In genomic region chr9:106421865-106422160, GRCm38 (mm10) we compare ENCODE assay signal across 8 mouse cellular contexts. TPM values are rescaled to one million over a fixed set of nuclear protein-coding genes. Genes with fewer than 3 reads are reported as not detected.
DNase-seq lines count a peak whose midpoint lies in the region; ATAC-seq and TF ChIP-seq lines count a peak whose summit lies in the region.

No protein-coding gene starts in this region.

- H3K4me1 ChIP-seq in CH12.LX (ENCODE audit: control insufficient read depth in 1 of 2, insufficient read depth in 2 of 2): peaks cover 0 to 5% of the 10 kb centered on the region in 2 experiments; a peak in 1 of 4 replicates
- H3K4me1 ChIP-seq in forebrain, embryonic 12.5 days: peaks cover 34% of the 10 kb centered on the region
- H3K4me1 ChIP-seq in heart, postnatal 0 days (ENCODE audit: control insufficient read depth, insufficient read depth): peaks cover 13% of the 10 kb centered on the region
- peaks cover 19% of the 10 kb centered on the region for H3K4me1 ChIP-seq in liver, embryonic 15.5 days (replicated peaks)
- peaks cover 34% of the 10 kb centered on the region for H3K4me1 ChIP-seq in neural tube, embryonic 13.5 days (replicated peaks)
- peaks cover 11% of the 10 kb centered on the region for H3K4me1 ChIP-seq in testis, adult 2 months (ENCODE audit: control insufficient read depth, insufficient read depth, low read length)

- no peaks in the 10 kb centered on the region for H3K36me3 ChIP-seq in CH12.LX (replicated peaks in 1 of 2; ENCODE audit: control insufficient read depth in 1 of 2, insufficient read depth in 1 of 2, low read length in 1 of 2)
- H3K36me3 ChIP-seq in forebrain, embryonic 12.5 days (replicated peaks): no peaks in the 10 kb centered on the region
- H3K36me3 ChIP-seq in heart, postnatal 0 days (replicated peaks; ENCODE audit: control insufficient read depth, insufficient read depth, low read length): no peaks in the 10 kb centered on the region
- H3K36me3 ChIP-seq in liver, embryonic 15.5 days (replicated peaks): no peaks in the 10 kb centered on the region
- no peaks in the 10 kb centered on the region for H3K36me3 ChIP-seq in neural tube, embryonic 13.5 days
- no peaks in the 10 kb centered on the region for H3K36me3 ChIP-seq in testis, adult 2 months (ENCODE audit: control insufficient read depth, insufficient read depth, low read length)

- no peak overlapping the region for H3K27ac ChIP-seq in CH12.LX (ENCODE audit: insufficient read depth, low read depth)
- peak overlapping the region; percentile 70; the same call in 1 of the 2 replicates for H3K27ac ChIP-seq in forebrain, embryonic 12.5 days
- H3K27ac ChIP-seq in heart, postnatal 0 days (ENCODE audit: low read depth): no peak overlapping the region
- H3K27ac ChIP-seq in liver, embryonic 15.5 days (replicated peaks): no peak overlapping the region
- H3K27ac ChIP-seq in neural tube, embryonic 13.5 days (replicated peaks): no peak overlapping the region
- H3K27ac ChIP-seq in testis, adult 2 months (ENCODE audit: control insufficient read depth, insufficient read depth, low read depth, low read length): no peak overlapping the region

- dilution Hi-C loops in CH12.LX (cut with MboI; ENCODE audit: extremely low pct_ligation_motif_present, extremely low pct_unique_long_range_greater_than_20kb, low sequenced_read_pairs): no loop called here

- no peak overlapping the region for H3K4me2 ChIP-seq in CH12.LX (ENCODE audit: insufficient read depth, low read depth, poor library complexity, severe bottlenecking)
- peak overlapping the region; percentile 38 for H3K4me2 ChIP-seq in forebrain, embryonic 12.5 days
- H3K4me2 ChIP-seq in heart, postnatal 0 days (ENCODE audit: low read depth, low read length): peak overlapping the region; percentile 39
- peak overlapping the region; percentile 35; the same call in 1 of the 2 replicates for H3K4me2 ChIP-seq in liver, embryonic 15.5 days
- peak overlapping the region; percentile 40 for H3K4me2 ChIP-seq in neural tube, embryonic 13.5 days

- no peaks in the 10 kb centered on the region for H3K79me2 ChIP-seq in CH12.LX (replicated peaks; ENCODE audit: control insufficient read depth, extremely low read depth, insufficient read depth, poor library complexity, severe bottlenecking)

- no peak for TF ChIP-seq POLR2A in CH12.LX (IDR thresholded peaks at IDR 0.05; ENCODE audit: low read depth, low read length)
- TF ChIP-seq POLR2A in testis, adult 2 months (IDR thresholded peaks at IDR 0.05; ENCODE audit: control insufficient read depth, low read depth, low read length): no peak

- 0% methylated on average over 3 of the region's 3 CpGs for WGBS in forebrain, embryonic 12.5 days
- 0% methylated on average over 3 of the region's 3 CpGs for WGBS in heart, postnatal 0 days
- WGBS in liver, embryonic 15.5 days (ENCODE audit: insufficient replicate concordance): 1% methylated on average over 3 of the region's 3 CpGs
- WGBS in neural tube, embryonic 13.5 days: 0% methylated on average over 3 of the region's 3 CpGs

- peak; percentile 82 for DNase-seq in CH12.LX (ENCODE audit: extremely low read depth)
- peak; percentile 84 for DNase-seq in c-Kit-positive CD71-negative TER-119-negative erythroid progenitor cells, embryonic 14.5 days (ENCODE audit: low read depth)
- DNase-seq in heart, postnatal 0 days (ENCODE audit: low spot score): peak; percentile 90
- DNase-seq in kidney, postnatal 36 days: peak; percentile 90 to 91

- in situ Hi-C loops in CH12.LX (cut with MboI; ENCODE audit: low pct_ligation_motif_present, low pct_unique_long_range_greater_than_20kb, low sequenced_read_pairs): no loop called here

- no peak overlapping the region for H3K4me3 ChIP-seq in CH12.LX (replicated peaks in 1 of 3; ENCODE audit: low read depth in 2 of 3, low read length in 2 of 3, poor library complexity in 1 of 3)
- H3K4me3 ChIP-seq in forebrain, embryonic 12.5 days (replicated peaks): no peak overlapping the region
- no peak overlapping the region for H3K4me3 ChIP-seq in heart, postnatal 0 days (ENCODE audit: low read depth, low read length)
- H3K4me3 ChIP-seq in liver, embryonic 15.5 days (replicated peaks): no peak overlapping the region
- H3K4me3 ChIP-seq in neural tube, embryonic 13.5 days: no peak overlapping the region
- H3K4me3 ChIP-seq in testis, adult 2 months (ENCODE audit: control insufficient read depth, low read depth, low read length): no peak overlapping the region

- TF ChIP-seq EP300 in CH12.LX (IDR thresholded peaks at IDR 0.05; ENCODE audit: low read length): no peak
- no peak for TF ChIP-seq EP300 in heart, postnatal 0 days (IDR thresholded peaks at IDR 0.05; ENCODE audit: low read depth)

- ATAC-seq in forebrain, embryonic 12.5 days (ENCODE audit: low FRiP score): peak; percentile 66
- peak; percentile 74 for ATAC-seq in heart, postnatal 0 days (ENCODE audit: insufficient read depth, low read depth)
- ATAC-seq in liver, embryonic 15.5 days (ENCODE audit: insufficient read depth): peak; percentile 48
- peak; percentile 75 for ATAC-seq in neural tube, embryonic 13.5 days (ENCODE audit: low read depth)

- no peak overlapping the region for H3K9ac ChIP-seq in CH12.LX (ENCODE audit: insufficient read depth, low read depth)
- H3K9ac ChIP-seq in forebrain, embryonic 12.5 days: no peak overlapping the region
- no peak overlapping the region for H3K9ac ChIP-seq in heart, postnatal 0 days (replicated peaks; ENCODE audit: low read depth, low read length)
- H3K9ac ChIP-seq in liver, embryonic 15.5 days: no peak overlapping the region
- H3K9ac ChIP-seq in neural tube, embryonic 13.5 days: no peak overlapping the region

- TF ChIP-seq CTCF in CH12.LX (conservative IDR thresholded peaks at IDR 0.05 in 1 of 2, IDR thresholded peaks at IDR 0.05 in 1 of 2; ENCODE audit: low read depth in 2 of 2, low read length in 2 of 2): peak; percentile 77 to 98
- TF ChIP-seq CTCF in heart, postnatal 0 days (IDR thresholded peaks at IDR 0.05; ENCODE audit: low read depth): peak; percentile 97
- peak; percentile 79; the same call in 1 of the 2 replicates for TF ChIP-seq CTCF in testis, adult 2 months (IDR thresholded peaks at IDR 0.05; ENCODE audit: control insufficient read depth, insufficient read depth, insufficient replicate concordance, low read depth, low read length)

- no peaks in the 10 kb centered on the region for H3K9me3 ChIP-seq in CH12.LX (replicated peaks; ENCODE audit: low read length)
- no peaks in the 10 kb centered on the region for H3K9me3 ChIP-seq in forebrain, embryonic 12.5 days
- H3K9me3 ChIP-seq in heart, postnatal 0 days (replicated peaks; ENCODE audit: control insufficient read depth, low read length): no peaks in the 10 kb centered on the region
- H3K9me3 ChIP-seq in liver, embryonic 15.5 days (replicated peaks): no peaks in the 10 kb centered on the region
- no peaks in the 10 kb centered on the region for H3K9me3 ChIP-seq in neural tube, embryonic 13.5 days

- H3K27me3 ChIP-seq in CH12.LX (replicated peaks): peaks cover 3% of the 10 kb centered on the region
- H3K27me3 ChIP-seq in forebrain, embryonic 12.5 days: peaks cover 10% of the 10 kb centered on the region; the same call in 1 of the 2 replicates
- H3K27me3 ChIP-seq in heart, postnatal 0 days (ENCODE audit: control insufficient read depth, insufficient read depth, low read length): peaks cover 12% of the 10 kb centered on the region; the same call in 1 of the 2 replicates
- peaks cover 51% of the 10 kb centered on the region for H3K27me3 ChIP-seq in liver, embryonic 15.5 days
- peaks cover 4% of the 10 kb centered on the region; the same call in 1 of the 2 replicates for H3K27me3 ChIP-seq in neural tube, embryonic 13.5 days
- no peaks in the 10 kb centered on the region for H3K27me3 ChIP-seq in testis, adult 2 months (ENCODE audit: control insufficient read depth, insufficient read depth, low read length)

- TF ChIP-seq RAD21 in CH12.LX (IDR thresholded peaks at IDR 0.05; ENCODE audit: low read depth, low read length): peak; percentile 99

RNA-seq across cellular contexts. Expression of gene Rpl29, which starts 7.4 kb away (rescaled TPM):
- total RNA-seq in CH12.LX (2012; rRNA removed) (1,844 and 1,867 TPM in 2 replicates), CH12.LX (2014; rRNA removed) (1,058 and 1,082 TPM in 2 replicates)
- 1,042 and 1,257 TPM in 2 replicates for polyA plus RNA-seq in CH12.LX (2012; ENCODE audit: insufficient read length, low read depth)
- polyA plus RNA-seq in forebrain, embryonic 12.5 days (2016; fragmentation: Nextera tagmentation; extraction: Ambion mirVana): 757 and 770 TPM in 2 replicates
- 783 and 913 TPM in 2 replicates for total RNA-seq in heart, postnatal 0 days (2014; rRNA removed; ENCODE audit: low replicate concordance)
- 504 and 531 TPM in 2 replicates for polyA plus RNA-seq in heart, postnatal 0 days (2015; fragmentation: Nextera tagmentation; extraction: Ambion mirVana)
- 454 and 516 TPM in 2 replicates for polyA plus RNA-seq in liver, embryonic 15.5 days (2015; fragmentation: Nextera tagmentation; extraction: Ambion mirVana)
- 576 and 729 TPM in 2 replicates for polyA plus RNA-seq in neural tube, embryonic 13.5 days (2015; fragmentation: Nextera tagmentation; extraction: Ambion mirVana)
- polyA plus RNA-seq in testis, adult 2 months (2012; rRNA removed): 357 and 448 TPM in 2 replicates

RNA-seq across cellular contexts. Expression of gene Acy1, which starts 16.3 kb away (rescaled TPM):
- total RNA-seq in CH12.LX (2012; rRNA removed) (76.9 and 77.6 TPM in 2 replicates), CH12.LX (2014; rRNA removed) (51.9 and 55.6 TPM in 2 replicates)
- 103 and 106 TPM in 2 replicates for polyA plus RNA-seq in CH12.LX (2012; ENCODE audit: insufficient read length, low read depth)
- 38.0 and 42.6 TPM in 2 replicates for polyA plus RNA-seq in forebrain, embryonic 12.5 days (2016; fragmentation: Nextera tagmentation; extraction: Ambion mirVana)
- total RNA-seq in heart, postnatal 0 days (2014; rRNA removed; ENCODE audit: low replicate concordance): 38.5 and 45.3 TPM in 2 replicates
- polyA plus RNA-seq in heart, postnatal 0 days (2015; fragmentation: Nextera tagmentation; extraction: Ambion mirVana): 19.0 and 20.1 TPM in 2 replicates
- 32.4 and 35.5 TPM in 2 replicates for polyA plus RNA-seq in liver, embryonic 15.5 days (2015; fragmentation: Nextera tagmentation; extraction: Ambion mirVana)
- 27.9 and 31.0 TPM in 2 replicates for polyA plus RNA-seq in neural tube, embryonic 13.5 days (2015; fragmentation: Nextera tagmentation; extraction: Ambion mirVana)
- 1.9 and 2.0 TPM in 2 replicates for polyA plus RNA-seq in testis, adult 2 months (2012; rRNA removed)

RNA-seq across cellular contexts. Expression of gene Abhd14b, which starts 25.4 kb away (rescaled TPM):
- total RNA-seq in CH12.LX (2012; rRNA removed): 3.9 and 5.3 TPM in 2 replicates
- 2.9 and 3.6 TPM in 2 replicates for total RNA-seq in CH12.LX (2014; rRNA removed)
- 4.4 and 5.4 TPM in 2 replicates for polyA plus RNA-seq in CH12.LX (2012; ENCODE audit: insufficient read length, low read depth)
- polyA plus RNA-seq in forebrain, embryonic 12.5 days (2016; fragmentation: Nextera tagmentation; extraction: Ambion mirVana): 4.4 TPM in 2 replicates
- 14.9 and 46.8 TPM in 2 replicates for total RNA-seq in heart, postnatal 0 days (2014; rRNA removed; ENCODE audit: low replicate concordance)
- 5.3 and 5.9 TPM in 2 replicates for polyA plus RNA-seq in heart, postnatal 0 days (2015; fragmentation: Nextera tagmentation; extraction: Ambion mirVana)
- polyA plus RNA-seq in liver, embryonic 15.5 days (2015; fragmentation: Nextera tagmentation; extraction: Ambion mirVana): 29.0 and 36.4 TPM in 2 replicates
- polyA plus RNA-seq in neural tube, embryonic 13.5 days (2015; fragmentation: Nextera tagmentation; extraction: Ambion mirVana): 5.9 and 6.9 TPM in 2 replicates
- 12.9 and 14.0 TPM in 2 replicates for polyA plus RNA-seq in testis, adult 2 months (2012; rRNA removed)

RNA-seq across cellular contexts. Expression of gene Abhd14a, which starts 25.7 kb away (rescaled TPM):
- 20.4 and 20.6 TPM in 2 replicates for total RNA-seq in CH12.LX (2012; rRNA removed)
- total RNA-seq in CH12.LX (2014; rRNA removed): 15.6 and 18.2 TPM in 2 replicates
- polyA plus RNA-seq in CH12.LX (2012; ENCODE audit: insufficient read length, low read depth): 23.3 and 26.6 TPM in 2 replicates
- polyA plus RNA-seq in forebrain, embryonic 12.5 days (2016; fragmentation: Nextera tagmentation; extraction: Ambion mirVana): 37.7 and 39.0 TPM in 2 replicates
- total RNA-seq in heart, postnatal 0 days (2014; rRNA removed; ENCODE audit: low replicate concordance): 57.3 and 64.8 TPM in 2 replicates
- polyA plus RNA-seq in heart, postnatal 0 days (2015; fragmentation: Nextera tagmentation; extraction: Ambion mirVana): 45.8 and 47.1 TPM in 2 replicates
- polyA plus RNA-seq in liver, embryonic 15.5 days (2015; fragmentation: Nextera tagmentation; extraction: Ambion mirVana): 20.2 and 22.0 TPM in 2 replicates
- 49.7 and 57.4 TPM in 2 replicates for polyA plus RNA-seq in neural tube, embryonic 13.5 days (2015; fragmentation: Nextera tagmentation; extraction: Ambion mirVana)
- 197 and 198 TPM in 2 replicates for polyA plus RNA-seq in testis, adult 2 months (2012; rRNA removed)

RNA-seq across cellular contexts. Expression of gene Pcbp4, which starts 31.3 kb away (rescaled TPM):
- total RNA-seq in CH12.LX (2012; rRNA removed) (41.3 and 44.1 TPM in 2 replicates), CH12.LX (2014; rRNA removed) (34.5 and 44.0 TPM in 2 replicates)
- polyA plus RNA-seq in CH12.LX (2012; ENCODE audit: insufficient read length, low read depth): 51.9 and 54.2 TPM in 2 replicates
- 299 and 311 TPM in 2 replicates for polyA plus RNA-seq in forebrain, embryonic 12.5 days (2016; fragmentation: Nextera tagmentation; extraction: Ambion mirVana)
- total RNA-seq in heart, postnatal 0 days (2014; rRNA removed; ENCODE audit: low replicate concordance): 157 and 188 TPM in 2 replicates
- 40.9 and 44.1 TPM in 2 replicates for polyA plus RNA-seq in heart, postnatal 0 days (2015; fragmentation: Nextera tagmentation; extraction: Ambion mirVana)
- polyA plus RNA-seq in liver, embryonic 15.5 days (2015; fragmentation: Nextera tagmentation; extraction: Ambion mirVana): 7.4 and 9.1 TPM in 2 replicates
- polyA plus RNA-seq in neural tube, embryonic 13.5 days (2015; fragmentation: Nextera tagmentation; extraction: Ambion mirVana): 257 and 262 TPM in 2 replicates
- polyA plus RNA-seq in testis, adult 2 months (2012; rRNA removed): 65.7 and 78.3 TPM in 2 replicates
